Mouse (Mus musculus) Patski (cell line): ENCODE results near the gene Gphb5. TPM values are rescaled to one million over a fixed set of nuclear protein-coding genes. Genes with fewer than 3 reads are reported as not detected.

Experiments used
- ATAC-seq: fragments of 100-300 bp; one replicate; pipeline ENCODE4 v1.8.0; 2021
- CTCF ChIA-PET: fragments of 350-600 bp; sonication (Branson Sonifier 250); formaldehyde crosslinking; loops from one replicate; lab custom pipeline; 2022; ENCODE audit warnings: inconsistent platforms; lab: Charles Lee
- POLR2A ChIA-PET: fragments of 350-600 bp; sonication (Branson Sonifier 250); formaldehyde crosslinking; loops from one replicate; lab custom pipeline; 2022; ENCODE audit warnings: antibody characterized with exemption, inconsistent platforms; lab: Charles Lee
- DNase-seq: peaks from one replicate; pipeline ENCODE4 v3.0.0-alpha.2; 2011; ENCODE audit warnings: low read depth, low spot score
- H3K27me3 ChIP-seq: fragments of 371-371 bp; one replicate; pipeline ENCODE4 v1.5.1; 2021
- CTCF ChIP-seq: fragments of 100-300 bp; IDR thresholded peaks from one replicate; pipeline ENCODE4 v1.5.1; 2021
- in situ Hi-C: fragments of 300-500 bp; cut with MboI; formaldehyde crosslinking; loops from 3 replicates; pipeline ENCODE4 v1.11.1; 2018; ENCODE audit warnings: low pct_unique_long_range_greater_than_20kb, mixed read lengths
- polyA plus RNA-seq: library from polyadenylated mRNA; unstranded; gene quantifications from one replicate; pipeline ENCODE4 v1.2.3, GENCODE M21; 2021

Gphb5 gene
- polyA plus RNA-seq, 1 experiment from 2014 or later = not detected

DNA sequence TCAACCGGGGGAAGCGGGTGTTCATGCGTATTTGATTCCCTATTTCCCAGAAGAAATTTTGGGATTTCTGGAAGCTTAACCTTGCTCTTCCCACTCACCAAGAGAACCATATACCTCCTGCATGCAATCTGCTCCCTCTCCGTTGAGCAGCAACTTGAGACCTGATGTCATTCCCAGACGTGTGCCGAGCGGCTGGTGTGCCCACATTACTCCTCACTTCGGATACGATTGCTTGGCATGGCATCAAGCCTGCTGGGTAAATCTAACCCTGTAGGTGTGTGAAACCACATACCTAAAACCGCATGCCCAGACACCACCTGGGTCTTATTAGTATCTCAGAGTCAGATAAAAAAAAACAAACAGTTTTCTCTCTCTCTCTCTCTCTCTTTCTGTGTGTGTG is 42.1 kb downstream of the Gphb5 start:
- ChIA-PET POLR2A (no interaction called here), CTCF (no interaction called here)
- no peak for TF ChIP-seq CTCF
- no peak for ATAC-seq
- DNase-seq = no peak
- in situ Hi-C loops = no loop called here
- peaks cover 12% of the 10 kb centered on the region for H3K27me3 ChIP-seq

DNA sequence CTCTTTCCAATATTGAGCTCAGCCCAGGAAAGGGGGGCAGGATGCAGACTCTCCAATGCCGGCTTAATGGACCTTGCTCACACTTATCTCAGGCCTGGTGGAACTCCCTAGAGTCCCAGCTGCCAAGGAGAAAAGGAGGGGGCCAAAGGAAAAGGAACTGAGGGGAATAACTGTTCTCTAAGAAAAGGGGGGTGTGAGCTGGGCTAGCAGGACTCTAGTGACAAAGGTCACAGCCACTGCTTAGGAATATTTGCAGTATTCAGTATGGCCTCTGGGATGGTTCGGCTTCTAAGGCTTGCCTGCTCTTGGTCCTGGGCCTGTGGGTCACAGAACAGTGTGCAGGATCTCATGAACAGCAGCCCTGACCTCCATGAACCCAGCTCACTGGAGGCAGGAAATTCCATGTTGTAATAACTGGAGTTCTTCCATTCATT is 47.1 kb downstream of the Gphb5 start:
- CTCF ChIA-PET = no interaction called here
- DNase-seq = no peak
- POLR2A ChIA-PET = no interaction called here
- in situ Hi-C loops = no loop called here
- peaks cover 4% of the 10 kb centered on the region for H3K27me3 ChIP-seq
- no peak for ATAC-seq
- TF ChIP-seq CTCF = no peak

DNA sequence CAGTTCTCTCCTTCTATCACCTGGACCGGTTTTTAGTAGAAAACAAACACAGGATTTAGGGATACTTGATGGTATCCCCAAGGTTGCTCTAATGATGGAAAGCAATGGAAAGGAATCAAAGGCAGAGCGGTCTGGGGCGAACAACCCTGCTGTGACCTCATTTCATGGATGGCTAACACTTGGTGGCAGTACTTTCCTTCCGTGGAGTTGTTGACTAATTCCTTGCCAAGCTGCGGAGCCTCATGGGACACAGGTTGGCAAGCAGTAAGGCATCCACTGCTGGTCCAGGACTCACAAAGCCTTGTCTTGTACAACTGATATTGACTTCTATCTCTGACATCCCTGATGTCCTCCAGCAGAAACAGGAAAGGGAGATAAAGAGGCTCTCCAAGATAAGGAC is 48.1 kb downstream of the Gphb5 start:
- in situ Hi-C loops = no loop called here
- TF ChIP-seq CTCF = no peak
- DNase-seq (no peak), ATAC-seq (no peak)
- POLR2A ChIA-PET = no interaction called here
- peaks cover 4% of the 10 kb centered on the region for H3K27me3 ChIP-seq
- CTCF ChIA-PET = no interaction called here

DNA sequence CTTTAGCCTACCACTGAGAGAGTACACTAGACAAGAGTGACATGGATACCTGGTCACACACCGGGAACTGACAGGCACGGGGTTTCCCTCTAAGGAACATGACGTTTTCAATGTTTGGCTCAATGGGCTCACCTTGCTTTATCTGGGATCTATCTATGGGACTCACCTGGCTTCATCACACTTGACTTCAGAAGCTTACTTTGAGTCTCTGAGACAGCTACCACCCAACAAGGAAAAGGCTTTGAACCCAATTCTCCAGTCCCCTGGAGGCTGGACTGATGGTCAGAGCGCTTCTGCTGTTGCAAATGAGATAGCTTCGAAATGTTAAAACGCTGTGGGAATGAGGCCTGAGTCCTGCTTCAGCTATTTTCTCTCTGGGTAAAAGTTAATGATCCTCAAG is 49.2 kb downstream of the Gphb5 start:
- ChIA-PET POLR2A (no interaction called here), CTCF (interaction anchor here (1.5 kb wide), 1 partner anchor 26 kb away, joined by 3 read pairs; no protein-coding TSS in a partner anchor)
- TF ChIP-seq CTCF = no peak
- DNase-seq = no peak
- in situ Hi-C loops = no loop called here
- H3K27me3 ChIP-seq = peaks cover 4% of the 10 kb centered on the region
- no peak for ATAC-seq

DNA sequence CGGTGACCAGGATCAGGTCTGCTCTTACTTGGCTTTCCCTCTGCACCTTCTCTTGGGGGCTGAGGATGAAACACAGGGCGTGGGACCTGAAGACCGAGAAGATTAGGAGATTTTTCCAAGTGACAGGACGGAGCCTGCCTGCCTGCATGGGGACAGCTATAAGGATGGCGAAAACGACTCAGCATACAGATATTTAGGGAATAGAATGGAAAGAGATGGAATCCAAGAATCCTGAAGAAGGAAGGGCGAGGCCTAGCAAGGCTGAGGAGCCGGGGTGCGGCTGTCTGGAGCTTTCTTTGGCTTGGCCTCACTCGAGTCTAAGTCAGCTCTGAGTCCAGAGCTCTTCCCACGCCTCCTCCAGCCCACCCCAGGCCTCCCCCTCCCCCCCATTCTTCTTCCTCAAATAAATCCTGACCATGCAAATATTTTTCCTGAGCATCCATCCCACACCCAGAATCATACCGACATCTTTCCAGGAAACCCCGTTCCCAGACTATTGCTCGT is 50.9 kb downstream of the Gphb5 start:
- POLR2A ChIA-PET = no interaction called here
- in situ Hi-C loops = no loop called here
- CTCF ChIA-PET = interaction anchor here (1.0 kb wide), 1 partner anchor 10 kb away, joined by 3 read pairs; no protein-coding TSS in a partner anchor

DNA sequence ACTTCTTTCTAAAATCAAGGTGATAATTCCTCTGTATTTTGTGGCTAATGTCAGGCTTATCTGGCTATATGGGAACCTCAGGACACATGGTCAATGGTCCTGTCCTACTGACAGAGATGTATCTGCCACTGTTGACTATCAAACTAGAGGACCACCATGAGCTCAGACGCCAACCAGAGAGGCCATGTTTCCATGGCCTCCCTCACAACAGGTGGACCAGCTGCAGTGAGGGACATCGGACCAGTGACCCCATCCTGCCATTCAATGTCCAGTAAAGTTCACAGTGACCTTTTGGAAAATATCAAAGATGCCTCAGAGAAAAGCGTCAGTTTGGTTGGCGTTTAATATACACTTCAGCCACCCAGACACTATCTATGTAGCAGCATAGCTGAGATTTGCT is 52.2 kb downstream of the Gphb5 start:
- ChIA-PET POLR2A (no interaction called here), CTCF (no interaction called here)
- DNase-seq (no peak), ATAC-seq (no peak)
- in situ Hi-C loops = no loop called here
- no peak for TF ChIP-seq CTCF
- peaks cover 9% of the 10 kb centered on the region for H3K27me3 ChIP-seq

More for the DNA sequence above, 50.9 kb downstream of the Gphb5 start:
- H3K27me3 ChIP-seq = peaks cover 8% of the 10 kb centered on the region
- no peak for DNase-seq
- no peak for TF ChIP-seq CTCF
- no peak for ATAC-seq

DNA sequence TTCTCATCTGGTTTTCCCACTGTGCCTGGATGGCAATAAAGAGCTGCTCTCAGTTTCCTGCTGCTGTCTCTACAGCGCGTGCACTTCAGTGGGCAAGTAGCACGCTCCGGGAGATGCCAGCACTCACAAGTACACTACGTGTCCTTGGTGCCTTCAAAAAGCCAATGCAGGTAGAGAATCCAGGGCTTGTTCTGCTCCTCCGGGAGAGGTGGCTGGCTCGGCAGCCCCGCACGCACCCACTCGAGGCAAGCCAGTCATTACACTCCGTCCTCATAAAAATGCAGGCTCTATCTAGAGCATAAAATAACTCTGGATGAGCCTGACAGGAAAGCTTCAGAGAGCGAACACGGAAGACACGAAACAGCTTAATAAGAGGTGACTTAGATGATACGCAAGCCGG is 54.1 kb downstream of the Gphb5 start:
- TF ChIP-seq CTCF = no peak
- CTCF ChIA-PET = no interaction called here
- DNase-seq (no peak), ATAC-seq (no peak)
- in situ Hi-C loops = no loop called here
- H3K27me3 ChIP-seq = peaks cover 9% of the 10 kb centered on the region
- POLR2A ChIA-PET = no interaction called here

Other genes with a start within 250 kb of the Gphb5 start
- gene Kcnh5, start 239.4 kb downstream of the Gphb5 start, polyA plus RNA-seq = not detected
- 0.24 TPM for gene Rhoj, start 108.5 kb downstream of the Gphb5 start, polyA plus RNA-seq
- 51.4 TPM for gene Ppp2r5e, start 179.5 kb upstream of the Gphb5 start, polyA plus RNA-seq